Mouse (Mus musculus): ENCODE results near the gene BC028528. TPM values are rescaled to one million over a fixed set of nuclear protein-coding genes. Genes with fewer than 3 reads are reported as not detected.

The BC028528 gene
- polyA plus RNA-seq, 1 experiment from 2014 or later, result 12.4 TPM

GRCm38 (mm10) chr3:95839250-95839649, 52.6 kb downstream of the BC028528 start:
- Histone ChIP-seq H3K9ac (no peak overlapping the region), H3K4me2 (no peak overlapping the region), H3K27ac (no peak overlapping the region), H3K27me3 (no peaks in the 10 kb centered on the region), H3K36me3 (ENCODE audit: poor library complexity, severe bottlenecking) (peaks cover 84% of the 10 kb centered on the region), H3K4me1 (no peaks in the 10 kb centered on the region), H3K4me3 (no peak overlapping the region), H3K9me3 (replicated peaks) (no peaks in the 10 kb centered on the region)
- no peak for ATAC-seq
- WGBS, result 97% methylated on average over 2 of the region's 2 CpGs

Other genes with a start within 250 kb of the BC028528 start
- gene Mcl1, start 233.2 kb downstream of the BC028528 start, polyA plus RNA-seq (2015; fragmentation: Nextera tagmentation; extraction: Ambion mirVana), result 40.3 and 44.0 TPM in 2 replicates
- 0.53 and 0.80 TPM in 2 replicates for gene Adamtsl4, start 204.1 kb downstream of the BC028528 start, polyA plus RNA-seq (2015; fragmentation: Nextera tagmentation; extraction: Ambion mirVana)
- 9.5 and 12.2 TPM in 2 replicates for gene Ecm1, start 152.4 kb downstream of the BC028528 start, polyA plus RNA-seq (2015; fragmentation: Nextera tagmentation; extraction: Ambion mirVana)
- gene Tars2, start 131.8 kb downstream of the BC028528 start, polyA plus RNA-seq (2015; fragmentation: Nextera tagmentation; extraction: Ambion mirVana), result 42.8 and 50.9 TPM in 2 replicates
- 22.7 and 23.5 TPM in 2 replicates for gene Rprd2, start 73.1 kb downstream of the BC028528 start, polyA plus RNA-seq (2015; fragmentation: Nextera tagmentation; extraction: Ambion mirVana)
- 50.9 and 53.0 TPM in 2 replicates for gene Prpf3, start 36.1 kb downstream of the BC028528 start, polyA plus RNA-seq (2015; fragmentation: Nextera tagmentation; extraction: Ambion mirVana)
- 334 and 380 TPM in 2 replicates for gene Mrps21, start 20.5 kb downstream of the BC028528 start, polyA plus RNA-seq (2015; fragmentation: Nextera tagmentation; extraction: Ambion mirVana)
- 5.2 and 5.4 TPM in 2 replicates for gene Ciart, start 9.8 kb downstream of the BC028528 start, polyA plus RNA-seq (2015; fragmentation: Nextera tagmentation; extraction: Ambion mirVana)
- gene Aph1a, start 2.0 kb upstream of the BC028528 start, polyA plus RNA-seq (2015; fragmentation: Nextera tagmentation; extraction: Ambion mirVana), result 28.3 and 34.4 TPM in 2 replicates
- 23.1 and 27.4 TPM in 2 replicates for gene Car14, start 12.7 kb upstream of the BC028528 start, polyA plus RNA-seq (2015; fragmentation: Nextera tagmentation; extraction: Ambion mirVana)
- 322 and 341 TPM in 2 replicates for gene Anp32e, start 37.2 kb upstream of the BC028528 start, polyA plus RNA-seq (2015; fragmentation: Nextera tagmentation; extraction: Ambion mirVana)
- 80.4 and 85.1 TPM in 2 replicates for gene Plekho1, start 104.0 kb upstream of the BC028528 start, polyA plus RNA-seq (2015; fragmentation: Nextera tagmentation; extraction: Ambion mirVana)
- gene Vps45, start 166.5 kb upstream of the BC028528 start, polyA plus RNA-seq (2015; fragmentation: Nextera tagmentation; extraction: Ambion mirVana), result 51.9 and 62.2 TPM in 2 replicates
- 11.9 and 12.4 TPM in 2 replicates for gene Otud7b, start 212.5 kb upstream of the BC028528 start, polyA plus RNA-seq (2015; fragmentation: Nextera tagmentation; extraction: Ambion mirVana)